Mouse (Mus musculus) forebrain, embryonic 12.5 days (tissue): ENCODE data around the gene Rpp25. TPM values are rescaled to one million over a fixed set of nuclear protein-coding genes. Genes with fewer than 3 reads are reported as not detected.

Experiments used
- ATAC-seq: fragments of 200-750 bp; cut with Nextera tagmentation; 2 replicates; pipeline ENCODE4 v1.8.0; 2017; ENCODE audit warnings: moderate TSS enrichment; ENCODE audit not compliant: low FRiP score
- H3K27ac ChIP-seq: fragments of 300-500 bp; sonication (generic); 2 replicates; pipeline ENCODE4 v1.5.1; 2016; ENCODE audit warnings: mild to moderate bottlenecking
- H3K27me3 ChIP-seq: fragments of 300-500 bp; sonication (generic); 2 replicates; pipeline ENCODE4 v1.6.1; 2016; ENCODE audit warnings: mild to moderate bottlenecking
- H3K36me3 ChIP-seq: fragments of 300-500 bp; sonication (generic); replicated peaks from 2 replicates; pipeline ENCODE4 v1.6.1; 2016; ENCODE audit warnings: mild to moderate bottlenecking
- H3K4me1 ChIP-seq: fragments of 300-500 bp; sonication (generic); 2 replicates; pipeline ENCODE4 v1.6.1; 2016
- H3K4me2 ChIP-seq: fragments of 300-500 bp; sonication (generic); 2 replicates; pipeline ENCODE4 v1.6.1; 2016; ENCODE audit warnings: mild to moderate bottlenecking, moderate library complexity
- H3K4me3 ChIP-seq: fragments of 300-500 bp; sonication (generic); replicated peaks from 2 replicates; pipeline ENCODE4 v1.5.1; 2016; ENCODE audit warnings: mild to moderate bottlenecking
- H3K9ac ChIP-seq: fragments of 300-500 bp; sonication (generic); 2 replicates; pipeline ENCODE4 v1.6.1; 2016; ENCODE audit warnings: mild to moderate bottlenecking
- H3K9me3 ChIP-seq: fragments of 300-500 bp; sonication (generic); 2 replicates; pipeline ENCODE4 v1.6.1; 2016
- WGBS: fragments of 180-500 bp; shearing (Covaris S2); methylation state at CpG from one replicate; pipeline ENCODE4 v1.1.7; 2016; 5-methylcytosine and 5-hydroxymethylcytosine counted together
- polyA plus RNA-seq: library from polyadenylated mRNA; unstranded; fragments of >200 nt; fragmentation: Nextera tagmentation; extraction: Ambion mirVana; gene quantifications from 2 replicates; pipeline ENCODE4 v1.2.1, GENCODE M21; 2016

Rpp25 gene
- polyA plus RNA-seq, 1 experiment from 2014 or later: 5.7 TPM

GRCm38 (mm10) chr9:57543951-57544350 lies 40.1 kb downstream of the Rpp25 start:
- Histone ChIP-seq H3K4me3 (no peak overlapping the region), H3K27me3 (no peaks in the 10 kb centered on the region), H3K4me2 (no peak overlapping the region), H3K36me3 (peaks cover 90% of the 10 kb centered on the region), H3K27ac (no peak overlapping the region), H3K9me3 (no peaks in the 10 kb centered on the region), H3K4me1 (peaks cover 3% of the 10 kb centered on the region), H3K9ac (no peak overlapping the region)
- no peak for ATAC-seq
- WGBS: 79% methylated on average over 3 of the region's 3 CpGs

GRCm38 (mm10) chr9:57547287-57547686 lies 43.5 kb downstream of the Rpp25 start:
- Histone ChIP-seq H3K4me3 (no peak overlapping the region), H3K4me2 (no peak overlapping the region), H3K36me3 (peaks cover 83% of the 10 kb centered on the region), H3K27ac (no peak overlapping the region), H3K9ac (no peak overlapping the region), H3K27me3 (no peaks in the 10 kb centered on the region), H3K4me1 (peaks cover 7% of the 10 kb centered on the region), H3K9me3 (no peaks in the 10 kb centered on the region)
- no peak for ATAC-seq
- 85% methylated on average over 5 of the region's 5 CpGs for WGBS

GRCm38 (mm10) chr9:57547869-57548268 lies 44.0 kb downstream of the Rpp25 start:
- Histone ChIP-seq H3K4me3 (no peak overlapping the region), H3K9ac (no peak overlapping the region), H3K27ac (no peak overlapping the region), H3K4me1 (peaks cover 7% of the 10 kb centered on the region), H3K9me3 (no peaks in the 10 kb centered on the region), H3K27me3 (no peaks in the 10 kb centered on the region), H3K36me3 (peaks cover 77% of the 10 kb centered on the region), H3K4me2 (no peak overlapping the region)
- no peak for ATAC-seq
- WGBS: 91% methylated on average over 11 of the region's 11 CpGs

- ATAC-seq: no peak
- peaks cover 14% of the 10 kb centered on the region for H3K4me1 ChIP-seq
- no peak overlapping the region for H3K9ac ChIP-seq
- 92% methylated on average over 4 of the region's 4 CpGs for WGBS
- H3K4me3 ChIP-seq: no peak overlapping the region
- no peak overlapping the region for H3K4me2 ChIP-seq
- H3K9me3 ChIP-seq: no peaks in the 10 kb centered on the region
- no peaks in the 10 kb centered on the region for H3K27me3 ChIP-seq
- H3K36me3 ChIP-seq: peaks cover 64% of the 10 kb centered on the region
- peak overlapping the region; percentile 53; the same call in 1 of the 2 replicates for H3K27ac ChIP-seq
Observed at GRCm38 (mm10) chr9:57549186-57549585, 45.4 kb downstream of the Rpp25 start.

- WGBS: 91% methylated on average over 11 of the region's 11 CpGs
- no peak overlapping the region for H3K4me2 ChIP-seq
- peaks cover 53% of the 10 kb centered on the region for H3K36me3 ChIP-seq
Observed at GRCm38 (mm10) chr9:57550126-57550862, 46.5 kb downstream of the Rpp25 start.

GRCm38 (mm10) chr9:57552139-57552887 lies 48.5 kb downstream of the Rpp25 start, which contains the start of gene Mpi:
Mpi (minus strand) TSS chr9:57552763.
- peak within 1 kb of the TSS; percentile 74 for H3K9ac ChIP-seq
- H3K9me3 ChIP-seq: no peaks in the 10 kb centered on the region
- peak; percentile 72 for ATAC-seq
- peaks cover 35% of the 10 kb centered on the region for H3K36me3 ChIP-seq
- peak within 1 kb of the TSS; percentile 72 for H3K4me3 ChIP-seq
- H3K27ac ChIP-seq: no peak within 1 kb of the TSS
- peaks cover 18% of the 10 kb centered on the region for H3K4me1 ChIP-seq
- WGBS: 3% methylated on average over 28 of the region's 28 CpGs
- peak within 1 kb of the TSS; percentile 85 for H3K4me2 ChIP-seq
- H3K27me3 ChIP-seq: no peaks in the 10 kb centered on the region

More at GRCm38 (mm10) chr9:57550126-57550862, 46.5 kb downstream of the Rpp25 start:
- ATAC-seq: no peak
- peaks cover 18% of the 10 kb centered on the region for H3K4me1 ChIP-seq
- H3K27me3 ChIP-seq: no peaks in the 10 kb centered on the region
- no peak overlapping the region for H3K27ac ChIP-seq
- no peak overlapping the region for H3K9ac ChIP-seq
- no peak overlapping the region for H3K4me3 ChIP-seq
- no peaks in the 10 kb centered on the region for H3K9me3 ChIP-seq

- no peak for ATAC-seq
- 66% methylated on average over 11 of the region's 11 CpGs for WGBS
Observed at GRCm38 (mm10) chr9:57553119-57553518, 49.3 kb downstream of the Rpp25 start.

GRCm38 (mm10) chr9:57554753-57555152 lies 50.9 kb downstream of the Rpp25 start:
- 31% methylated on average over 3 of the region's 3 CpGs for WGBS
- Histone ChIP-seq H3K9me3 (no peaks in the 10 kb centered on the region), H3K27ac (no peak overlapping the region), H3K4me2 (no peak overlapping the region), H3K27me3 (no peaks in the 10 kb centered on the region), H3K36me3 (peaks cover 10% of the 10 kb centered on the region), H3K9ac (no peak overlapping the region), H3K4me3 (no peak overlapping the region), H3K4me1 (peaks cover 18% of the 10 kb centered on the region)
- no peak for ATAC-seq

More at GRCm38 (mm10) chr9:57553119-57553518, 49.3 kb downstream of the Rpp25 start:
- Histone ChIP-seq H3K27me3 (no peaks in the 10 kb centered on the region), H3K36me3 (peaks cover 26% of the 10 kb centered on the region), H3K27ac (no peak overlapping the region), H3K4me2 (no peak overlapping the region), H3K9ac (no peak overlapping the region), H3K4me1 (peaks cover 18% of the 10 kb centered on the region), H3K4me3 (no peak overlapping the region), H3K9me3 (no peaks in the 10 kb centered on the region)

Other genes with a start within 250 kb of the Rpp25 start
- gene 1700017B05Rik, start 241.4 kb upstream of the Rpp25 start, polyA plus RNA-seq: 9.1 and 11.7 TPM in 2 replicates
- gene Ppcdc, start 63.9 kb upstream of the Rpp25 start, polyA plus RNA-seq: 24.4 and 24.7 TPM in 2 replicates
- 41.5 and 41.9 TPM in 2 replicates for gene Scamp5, start 36.0 kb upstream of the Rpp25 start, polyA plus RNA-seq
- 694 and 697 TPM in 2 replicates for gene Cox5a, start 17.2 kb downstream of the Rpp25 start, polyA plus RNA-seq
- 18.2 and 19.3 TPM in 2 replicates for gene Fam219b, start 33.5 kb downstream of the Rpp25 start, polyA plus RNA-seq
- 62.3 and 62.5 TPM in 2 replicates for gene Mpi, start 48.7 kb downstream of the Rpp25 start, polyA plus RNA-seq
- gene Scamp2, start 56.9 kb downstream of the Rpp25 start, polyA plus RNA-seq: 57.8 and 60.6 TPM in 2 replicates
- 19.9 and 24.1 TPM in 2 replicates for gene Ulk3, start 85.4 kb downstream of the Rpp25 start, polyA plus RNA-seq
- 0.65 TPM in 1 of 2 replicates, not detected in the other for gene Cplx3, start 102.3 kb downstream of the Rpp25 start, polyA plus RNA-seq
- not detected in 2 replicates for gene Lman1l, start 116.7 kb downstream of the Rpp25 start, polyA plus RNA-seq
- gene Csk, start 149.6 kb downstream of the Rpp25 start, polyA plus RNA-seq: 28.6 and 29.8 TPM in 2 replicates
- gene Cyp1a2, start 179.7 kb downstream of the Rpp25 start, polyA plus RNA-seq: not detected in 2 replicates
- not detected in 2 replicates for gene Cyp1a1, start 183.9 kb downstream of the Rpp25 start, polyA plus RNA-seq
- 39.4 and 40.2 TPM in 2 replicates for gene Edc3, start 204.5 kb downstream of the Rpp25 start, polyA plus RNA-seq